ENCODE assay signal across 8 mouse cellular contexts in genomic region chr19:4147782-4148490, GRCm38 (mm10). TPM values are rescaled to one million over a fixed set of nuclear protein-coding genes. Genes with fewer than 3 reads are reported as not detected.
DNase-seq lines count a peak whose midpoint lies in the region; ATAC-seq and TF ChIP-seq lines count a peak whose summit lies in the region.

No protein-coding gene starts in this region.

- H3K4me1 ChIP-seq in heart, adult 2 months (ENCODE audit: control insufficient read depth, insufficient read depth, low read length) = peaks cover 9% of the 10 kb centered on the region
- peaks cover 46% of the 10 kb centered on the region for H3K4me1 ChIP-seq in G1E (ENCODE audit: insufficient read depth, low read depth, low read length)
- H3K4me1 ChIP-seq in forebrain, postnatal 0 days (ENCODE audit: insufficient read depth) = peaks cover 8% of the 10 kb centered on the region; the same call in 1 of the 2 replicates
- H3K4me1 ChIP-seq in liver, embryonic 16.5 days (ENCODE audit: control insufficient read depth, low read depth, low read length) = peaks cover 21% of the 10 kb centered on the region

- no peak for TF ChIP-seq CTCF in heart, adult 2 months (IDR thresholded peaks at IDR 0.05)
- no peak for TF ChIP-seq CTCF in G1E (IDR thresholded peaks at IDR 0.05; ENCODE audit: low read depth, low read length)
- TF ChIP-seq CTCF in forebrain, postnatal 0 days (IDR thresholded peaks at IDR 0.05; ENCODE audit: low read depth) = no peak

- peak overlapping the region; percentile 37 for H3K9ac ChIP-seq in heart, adult 2 months (ENCODE audit: low read depth, low read length)
- H3K9ac ChIP-seq in forebrain, postnatal 0 days = peak overlapping the region; percentile 84
- peak overlapping the region; percentile 92 for H3K9ac ChIP-seq in liver, embryonic 16.5 days (ENCODE audit: low read depth, low read length)

- no peak for DNase-seq in heart, adult 2 months
- DNase-seq in heart, adult 8-10 months (ENCODE audit: low spot score) = no peak
- no peak for DNase-seq in G1E (ENCODE audit: low spot score)
- DNase-seq in forebrain, postnatal 0 days = no peak
- DNase-seq in ovary, postnatal 14 days (ENCODE audit: low spot score) = no peak
- DNase-seq in c-Kit-positive CD71-positive TER-119-positive erythroid progenitor cells, embryonic 14.5 days (ENCODE audit: low spot score) = no peak
- DNase-seq in layer of hippocampus, postnatal 14 days (ENCODE audit: low spot score in 2 of 2) = no peak

- ATAC-seq in G1E (ENCODE audit: extremely low read depth, insufficient number of reproducible peaks, low FRiP score, poor library complexity, severe bottlenecking) = no peak
- no peak for ATAC-seq in forebrain, postnatal 0 days
- ATAC-seq in liver, embryonic 16.5 days (ENCODE audit: low read depth) = no peak

- H3K27ac ChIP-seq in heart, adult 2 months = peak overlapping the region; percentile 97
- H3K27ac ChIP-seq in forebrain, postnatal 0 days (ENCODE audit: low read depth, low read length) = peak overlapping the region; percentile 68; the same call in 1 of the 2 replicates
- H3K27ac ChIP-seq in liver, embryonic 16.5 days (ENCODE audit: low read length) = peak overlapping the region; percentile 35; the same call in 1 of the 2 replicates

- TF ChIP-seq POLR2A in heart, adult 2 months (IDR thresholded peaks at IDR 0.05; ENCODE audit: insufficient read depth, low read depth, low read length) = peak; percentile 83; the same call in 1 of the 2 replicates

- intact Hi-C loops in heart, adult 2 months (cut with DNase I) = loop anchor here (2.0 kb wide), 1 partner anchor 15 kb away; the partner anchor contains the start of gene Rps6kb2

- H3K4me3 ChIP-seq in heart, adult 2 months = peak overlapping the region; percentile 75
- peak overlapping the region; percentile 82 for H3K4me3 ChIP-seq in G1E (ENCODE audit: low read depth, low read length)
- peak overlapping the region; percentile 77 for H3K4me3 ChIP-seq in forebrain, postnatal 0 days (ENCODE audit: low read depth, low read length)
- H3K4me3 ChIP-seq in liver, embryonic 16.5 days (ENCODE audit: low read depth, low read length) = peak overlapping the region; percentile 88

- H3K27me3 ChIP-seq in heart, adult 2 months (ENCODE audit: control insufficient read depth, insufficient read depth, low read length) = no peaks in the 10 kb centered on the region
- peaks cover 14% of the 10 kb centered on the region for H3K27me3 ChIP-seq in G1E (ENCODE audit: insufficient read depth, low read length)
- no peaks in the 10 kb centered on the region for H3K27me3 ChIP-seq in forebrain, postnatal 0 days (ENCODE audit: insufficient read depth, low read length)
- no peaks in the 10 kb centered on the region for H3K27me3 ChIP-seq in liver, embryonic 16.5 days (ENCODE audit: control insufficient read depth, insufficient read depth, low read depth, low read length)

- TF ChIP-seq EP300 in heart, adult 2 months (IDR thresholded peaks at IDR 0.05; ENCODE audit: insufficient read depth, low read depth, low read length) = no peak

- H3K36me3 ChIP-seq in heart, adult 2 months (ENCODE audit: control insufficient read depth, insufficient read depth, low read length) = no peaks in the 10 kb centered on the region
- peaks cover 39% of the 10 kb centered on the region for H3K36me3 ChIP-seq in G1E (replicated peaks)
- H3K36me3 ChIP-seq in forebrain, postnatal 0 days (ENCODE audit: insufficient read depth) = peaks cover 10% of the 10 kb centered on the region; the same call in 1 of the 2 replicates
- no peaks in the 10 kb centered on the region for H3K36me3 ChIP-seq in liver, embryonic 16.5 days (ENCODE audit: control insufficient read depth, insufficient read depth)

- H3K79me2 ChIP-seq in heart, adult 2 months (replicated peaks; ENCODE audit: control insufficient read depth, insufficient read depth, low read length) = no peaks in the 10 kb centered on the region

- 42% methylated on average over 9 of the region's 9 CpGs for WGBS in heart, adult 2 months
- 32% methylated on average over 9 of the region's 9 CpGs for WGBS in forebrain, postnatal 0 days
- 36% methylated on average over 9 of the region's 9 CpGs for WGBS in liver, embryonic 16.5 days (ENCODE audit: insufficient replicate concordance)

- H3K9me3 ChIP-seq in G1E (replicated peaks) = no peaks in the 10 kb centered on the region
- no peaks in the 10 kb centered on the region for H3K9me3 ChIP-seq in forebrain, postnatal 0 days (ENCODE audit: low read length)
- H3K9me3 ChIP-seq in liver, embryonic 16.5 days (replicated peaks; ENCODE audit: control insufficient read depth, low read length) = no peaks in the 10 kb centered on the region; the same call in 1 of the 2 replicates

- peak overlapping the region; percentile 79 for H3K4me2 ChIP-seq in forebrain, postnatal 0 days (ENCODE audit: low read depth)
- peak overlapping the region; percentile 75 for H3K4me2 ChIP-seq in liver, embryonic 16.5 days (ENCODE audit: low read depth, low read length)

RNA-seq across cellular contexts. Expression of gene Coro1b, which starts 0.5 kb away (rescaled TPM):
- total RNA-seq in heart, adult 2 months (2021) = 10 to 100 TPM; 43.9 to 45.1 TPM
- 83.3 and 95.0 TPM in 2 replicates for polyA plus RNA-seq in heart, adult 2 months (2012; rRNA removed)
- total RNA-seq in heart, adult 8-10 months (2022) = 10 to 100 TPM; 34.9 to 55.9 (median 42.8) TPM
- total RNA-seq in G1E (2014; fragmentation: Nextera tagmentation) = 325 and 345 TPM in 2 replicates
- total RNA-seq in G1E (2017) = 157 and 189 TPM in 2 replicates
- 134 and 177 TPM in 2 replicates for polyA plus RNA-seq in G1E (2012)
- total RNA-seq in forebrain, postnatal 0 days (2014; rRNA removed) = 128 and 182 TPM in 2 replicates
- polyA plus RNA-seq in forebrain, postnatal 0 days (2015; fragmentation: Nextera tagmentation; extraction: Ambion mirVana) = 106 and 112 TPM in 2 replicates
- polyA plus RNA-seq in liver, embryonic 16.5 days (2015; fragmentation: Nextera tagmentation; extraction: Ambion mirVana) = 72.4 and 74.8 TPM in 2 replicates
- 100 to 1,000 TPM in 1 of 2 experiments, 10 to 100 TPM in 1; 91.1 to 102 TPM for total RNA-seq in layer of hippocampus, postnatal 14 days (2021)

RNA-seq across cellular contexts. Expression of gene Cabp4, which starts 4.1 kb away (rescaled TPM):
- total RNA-seq in heart, adult 2 months (2021) = not detected
- 0.21 TPM in 1 of 2 replicates, not detected in the other for polyA plus RNA-seq in heart, adult 2 months (2012; rRNA removed)
- not detected for total RNA-seq in heart, adult 8-10 months (2022)
- 0.75 TPM in 1 of 2 replicates, not detected in the other for total RNA-seq in G1E (2014; fragmentation: Nextera tagmentation)
- total RNA-seq in G1E (2017) = 0.11 TPM in 1 of 2 replicates, not detected in the other
- polyA plus RNA-seq in G1E (2012) = 0.03 TPM in 1 of 2 replicates, not detected in the other
- not detected in 2 replicates for total RNA-seq in forebrain, postnatal 0 days (2014; rRNA removed)
- polyA plus RNA-seq in forebrain, postnatal 0 days (2015; fragmentation: Nextera tagmentation; extraction: Ambion mirVana) = 0.06 and 0.08 TPM in 2 replicates
- 0.18 and 0.20 TPM in 2 replicates for polyA plus RNA-seq in liver, embryonic 16.5 days (2015; fragmentation: Nextera tagmentation; extraction: Ambion mirVana)
- total RNA-seq in layer of hippocampus, postnatal 14 days (2021) = not detected

RNA-seq across cellular contexts. Expression of gene Ptprcap, which starts 5.5 kb away (rescaled TPM):
- 1 to 10 TPM; 1.1 to 1.7 TPM for total RNA-seq in heart, adult 2 months (2021)
- 2.2 and 6.4 TPM in 2 replicates for polyA plus RNA-seq in heart, adult 2 months (2012; rRNA removed)
- 1 to 10 TPM in 3 of 4 experiments, under 1 TPM in 1; 0.73 to 2.4 (median 1.3) TPM for total RNA-seq in heart, adult 8-10 months (2022)
- total RNA-seq in G1E (2014; fragmentation: Nextera tagmentation) = 88.5 and 107 TPM in 2 replicates
- 34.6 and 52.7 TPM in 2 replicates for total RNA-seq in G1E (2017)
- polyA plus RNA-seq in G1E (2012) = 261 and 272 TPM in 2 replicates
- 0.77 and 1.2 TPM in 2 replicates for total RNA-seq in forebrain, postnatal 0 days (2014; rRNA removed)
- polyA plus RNA-seq in forebrain, postnatal 0 days (2015; fragmentation: Nextera tagmentation; extraction: Ambion mirVana) = 0.48 and 0.59 TPM in 2 replicates
- polyA plus RNA-seq in liver, embryonic 16.5 days (2015; fragmentation: Nextera tagmentation; extraction: Ambion mirVana) = 17.6 and 17.9 TPM in 2 replicates
- 1 to 10 TPM in 1 of 2 experiments, under 1 TPM in 1; 0.99 to 2.5 TPM for total RNA-seq in layer of hippocampus, postnatal 14 days (2021)

RNA-seq across cellular contexts. Expression of gene Gpr152, which starts 8.3 kb away (rescaled TPM):
- total RNA-seq in heart, adult 2 months (2021) = under 1 TPM in 1 of 2 experiments, not detected in 1; 0.05 TPM
- 0.12 TPM in 2 replicates for polyA plus RNA-seq in heart, adult 2 months (2012; rRNA removed)
- not detected for total RNA-seq in heart, adult 8-10 months (2022)
- total RNA-seq in G1E (2014; fragmentation: Nextera tagmentation) (not detected in 2 replicates), G1E (2017) (0.11 TPM in 1 of 2 replicates, not detected in the other)
- not detected in 2 replicates for polyA plus RNA-seq in G1E (2012)
- 0.19 and 0.23 TPM in 2 replicates for total RNA-seq in forebrain, postnatal 0 days (2014; rRNA removed)
- polyA plus RNA-seq in forebrain, postnatal 0 days (2015; fragmentation: Nextera tagmentation; extraction: Ambion mirVana) = not detected in 2 replicates
- 0.02 TPM in 1 of 2 replicates, not detected in the other for polyA plus RNA-seq in liver, embryonic 16.5 days (2015; fragmentation: Nextera tagmentation; extraction: Ambion mirVana)
- total RNA-seq in layer of hippocampus, postnatal 14 days (2021) = not detected

RNA-seq across cellular contexts. Expression of gene Rps6kb2, which starts 15.2 kb away (rescaled TPM):
- total RNA-seq in heart, adult 2 months (2021) = 10 to 100 TPM; 14.7 to 18.2 TPM
- polyA plus RNA-seq in heart, adult 2 months (2012; rRNA removed) = 29.5 and 32.9 TPM in 2 replicates
- 10 to 100 TPM; 15.6 to 17.9 (median 17.0) TPM for total RNA-seq in heart, adult 8-10 months (2022)
- total RNA-seq in G1E (2014; fragmentation: Nextera tagmentation) = 23.1 and 31.5 TPM in 2 replicates
- total RNA-seq in G1E (2017) = 16.1 and 23.6 TPM in 2 replicates
- polyA plus RNA-seq in G1E (2012) = 73.4 and 78.6 TPM in 2 replicates
- 23.5 and 33.5 TPM in 2 replicates for total RNA-seq in forebrain, postnatal 0 days (2014; rRNA removed)
- polyA plus RNA-seq in forebrain, postnatal 0 days (2015; fragmentation: Nextera tagmentation; extraction: Ambion mirVana) = 51.9 and 55.5 TPM in 2 replicates
- polyA plus RNA-seq in liver, embryonic 16.5 days (2015; fragmentation: Nextera tagmentation; extraction: Ambion mirVana) = 29.4 and 31.9 TPM in 2 replicates
- 10 to 100 TPM; 32.6 to 40.9 TPM for total RNA-seq in layer of hippocampus, postnatal 14 days (2021)

Comparison
In these comparisons a context has a peak if more than half of its experiments do, and no peak if none do; other contexts are left out.
1. H3K27ac ChIP-seq: peak in every context shown above with its lines; median percentile 97 in heart, adult 2 months; 68 in forebrain, postnatal 0 days; 35 in liver, embryonic 16.5 days.
2. H3K9ac ChIP-seq: peak in every context shown above with its lines; median percentile 92 in liver, embryonic 16.5 days; 84 in forebrain, postnatal 0 days; 37 in heart, adult 2 months.
3. RNA of gene Ptprcap, which starts 5.5 kb away (total RNA-seq): 34.6 to 107 TPM in G1E; 0.99 to 2.5 TPM in layer of hippocampus, postnatal 14 days, 1.1 to 1.7 TPM in heart, adult 2 months, 0.73 to 2.4 TPM in heart, adult 8-10 months and 0.77 to 1.2 TPM in forebrain, postnatal 0 days; every median in the first group is over 10 times any median in the second.
4. Peak in every context shown above with its lines, with median percentiles within 50 percentile points of each other: H3K4me3 ChIP-seq.